Comparison of ENCODE assay signal across 12 mouse cellular contexts in genomic region chr11:88186078-88186946, GRCm38 (mm10). TPM values are rescaled to one million over a fixed set of nuclear protein-coding genes. Genes with fewer than 3 reads are reported as not detected.
DNase-seq lines count a peak whose midpoint lies in the region; ATAC-seq lines count a peak whose summit lies in the region.
"Had no signal": no experiment of that assay in that cellular context is flagged by ENCODE, and none has a peak within 500 bp of the region (broad histone marks: within the 10 kb centered on the region; RNA-seq: fewer than 3 reads in every experiment).

No protein-coding gene starts in this region.

- H3K9ac ChIP-seq in forebrain, embryonic 12.5 days, result no peak overlapping the region
- H3K9ac ChIP-seq in forebrain, embryonic 16.5 days (replicated peaks; ENCODE audit: low read depth, low read length), result no peak overlapping the region
- no peak overlapping the region for H3K9ac ChIP-seq in embryonic facial prominence, embryonic 11.5 days (replicated peaks; ENCODE audit: low read length)
- H3K9ac ChIP-seq in intestine, embryonic 16.5 days (ENCODE audit: low read depth, low read length), result peak overlapping the region; percentile 51
- peak overlapping the region; percentile 11; the same call in 1 of the 2 replicates for H3K9ac ChIP-seq in midbrain, embryonic 16.5 days (ENCODE audit: low read depth, low read length)
- H3K9ac ChIP-seq: liver, embryonic 15.5 days had no signal

- 61% methylated on average over 14 of the region's 14 CpGs for WGBS in forebrain, embryonic 12.5 days
- 69% methylated on average over 14 of the region's 14 CpGs for WGBS in forebrain, embryonic 16.5 days
- WGBS in embryonic facial prominence, embryonic 11.5 days, result 75% methylated on average over 14 of the region's 14 CpGs
- WGBS in intestine, embryonic 16.5 days, result 79% methylated on average over 14 of the region's 14 CpGs
- 41% methylated on average over 14 of the region's 14 CpGs for WGBS in midbrain, embryonic 16.5 days

- H3K27ac ChIP-seq in forebrain, embryonic 12.5 days, result peak overlapping the region; percentile 75
- no peak overlapping the region for H3K27ac ChIP-seq in forebrain, embryonic 16.5 days (ENCODE audit: low read length)
- 0 out of 2 replicates have a peak overlapping the region, but pooled peaks have one; percentile 1 for H3K27ac ChIP-seq in embryonic facial prominence, embryonic 11.5 days (replicated peaks; ENCODE audit: low read depth, low read length)
- H3K27ac ChIP-seq in intestine, embryonic 16.5 days (ENCODE audit: low read length), result peak overlapping the region; percentile 62
- H3K27ac ChIP-seq in midbrain, embryonic 16.5 days (ENCODE audit: low read length), result no peak overlapping the region
- H3K27ac ChIP-seq: liver, embryonic 15.5 days had no signal

- H3K36me3 ChIP-seq in forebrain, embryonic 12.5 days (replicated peaks), result peaks cover 22% of the 10 kb centered on the region
- H3K36me3 ChIP-seq in forebrain, embryonic 16.5 days (ENCODE audit: control insufficient read depth, insufficient read depth), result peaks cover 11% of the 10 kb centered on the region
- H3K36me3 ChIP-seq in embryonic facial prominence, embryonic 11.5 days (replicated peaks; ENCODE audit: control insufficient read depth, insufficient read depth, low read depth, low read length), result peaks cover 2% of the 10 kb centered on the region
- no peaks in the 10 kb centered on the region for H3K36me3 ChIP-seq in intestine, embryonic 16.5 days (ENCODE audit: control insufficient read depth, insufficient read depth, low read length)
- H3K36me3 ChIP-seq in midbrain, embryonic 16.5 days (ENCODE audit: control insufficient read depth, insufficient read depth, low read length), result peaks cover 17% of the 10 kb centered on the region
- H3K36me3 ChIP-seq: liver, embryonic 15.5 days had no signal

- DNase-seq in embryonic facial prominence, embryonic 11.5 days (ENCODE audit: low spot score), result no peak
- DNase-seq in right cerebral cortex, postnatal 4 days, result no peak
- no peak for DNase-seq in left cerebral cortex, postnatal 25 days (ENCODE audit: low spot score in 2 of 2)
- DNase-seq in right cerebral cortex, postnatal 14 days, result no peak
- DNase-seq: B cell, adult 2 months; cerebellum, postnatal 10 days; heart, postnatal 10 days had no signal

- no peak for ATAC-seq in forebrain, embryonic 12.5 days (ENCODE audit: low FRiP score)
- no peak for ATAC-seq in forebrain, embryonic 16.5 days
- ATAC-seq in embryonic facial prominence, embryonic 11.5 days (replicated peaks; ENCODE audit: insufficient number of reproducible peaks, low FRiP score, low TSS enrichment, low read depth), result no peak
- ATAC-seq in intestine, embryonic 16.5 days, result no peak
- no peak for ATAC-seq in midbrain, embryonic 16.5 days

- H3K4me3 ChIP-seq in forebrain, embryonic 12.5 days (replicated peaks), result no peak overlapping the region
- no peak overlapping the region for H3K4me3 ChIP-seq in forebrain, embryonic 16.5 days (replicated peaks; ENCODE audit: low read length)
- H3K4me3 ChIP-seq in embryonic facial prominence, embryonic 11.5 days (ENCODE audit: low read depth, low read length), result no peak overlapping the region
- H3K4me3 ChIP-seq in intestine, embryonic 16.5 days (ENCODE audit: low read length), result no peak overlapping the region
- no peak overlapping the region for H3K4me3 ChIP-seq in midbrain, embryonic 16.5 days (ENCODE audit: low read depth, low read length)
- H3K4me3 ChIP-seq: liver, embryonic 15.5 days had no signal

- peaks cover 34% of the 10 kb centered on the region for H3K4me1 ChIP-seq in forebrain, embryonic 12.5 days
- peaks cover 20% of the 10 kb centered on the region for H3K4me1 ChIP-seq in forebrain, embryonic 16.5 days (replicated peaks; ENCODE audit: control insufficient read depth, insufficient read depth, low read length)
- H3K4me1 ChIP-seq in embryonic facial prominence, embryonic 11.5 days (ENCODE audit: control insufficient read depth, insufficient read depth, low read length), result peaks cover 10% of the 10 kb centered on the region
- H3K4me1 ChIP-seq in intestine, embryonic 16.5 days (ENCODE audit: control insufficient read depth, insufficient read depth, low read length), result peaks cover 28% of the 10 kb centered on the region
- peaks cover 16% of the 10 kb centered on the region for H3K4me1 ChIP-seq in midbrain, embryonic 16.5 days (ENCODE audit: control insufficient read depth, insufficient read depth, low read length)

- H3K9me3 ChIP-seq in forebrain, embryonic 12.5 days, result no peaks in the 10 kb centered on the region
- no peaks in the 10 kb centered on the region for H3K9me3 ChIP-seq in forebrain, embryonic 16.5 days (ENCODE audit: control insufficient read depth, low read length)
- H3K9me3 ChIP-seq in embryonic facial prominence, embryonic 11.5 days (replicated peaks; ENCODE audit: control insufficient read depth, low read length), result no peaks in the 10 kb centered on the region
- H3K9me3 ChIP-seq in intestine, embryonic 16.5 days (ENCODE audit: control insufficient read depth, low read length), result no peaks in the 10 kb centered on the region
- H3K9me3 ChIP-seq in midbrain, embryonic 16.5 days (replicated peaks; ENCODE audit: control insufficient read depth, low read length, poor library complexity, severe bottlenecking), result no peaks in the 10 kb centered on the region
- H3K9me3 ChIP-seq: liver, embryonic 15.5 days had no signal

- intact Hi-C loops in left cerebral cortex, postnatal 25 days (cut with DNase I), result no loop called here

- H3K4me2 ChIP-seq in forebrain, embryonic 12.5 days, result no peak overlapping the region
- H3K4me2 ChIP-seq in forebrain, embryonic 16.5 days (ENCODE audit: low read length), result no peak overlapping the region
- H3K4me2 ChIP-seq in embryonic facial prominence, embryonic 11.5 days (ENCODE audit: low read depth, low read length), result no peak overlapping the region
- no peak overlapping the region for H3K4me2 ChIP-seq in intestine, embryonic 16.5 days (ENCODE audit: low read depth, low read length)
- H3K4me2 ChIP-seq in midbrain, embryonic 16.5 days (ENCODE audit: low read length), result no peak overlapping the region

- H3K27me3 ChIP-seq in forebrain, embryonic 12.5 days, result peaks cover 13% of the 10 kb centered on the region
- H3K27me3 ChIP-seq in forebrain, embryonic 16.5 days (replicated peaks; ENCODE audit: control insufficient read depth, insufficient read depth, low read length), result no peaks in the 10 kb centered on the region
- no peaks in the 10 kb centered on the region for H3K27me3 ChIP-seq in embryonic facial prominence, embryonic 11.5 days (ENCODE audit: control insufficient read depth, insufficient read depth, low read length)
- H3K27me3 ChIP-seq in intestine, embryonic 16.5 days (replicated peaks; ENCODE audit: control insufficient read depth, insufficient read depth, low read length), result peaks cover under 1% of the 10 kb centered on the region; the same call in 1 of the 2 replicates
- H3K27me3 ChIP-seq in midbrain, embryonic 16.5 days (ENCODE audit: control insufficient read depth, insufficient read depth, low read depth, low read length), result peaks cover 3% of the 10 kb centered on the region; the same call in 1 of the 2 replicates

RNA-seq across cellular contexts. Expression of gene Mrps23, which starts 17.9 kb away (rescaled TPM):
- polyA plus RNA-seq in forebrain, embryonic 12.5 days (2016; fragmentation: Nextera tagmentation; extraction: Ambion mirVana), result 62.0 and 67.5 TPM in 2 replicates
- polyA plus RNA-seq in forebrain, embryonic 16.5 days (2015; fragmentation: Nextera tagmentation; extraction: Ambion mirVana), result 64.9 and 68.8 TPM in 2 replicates
- 70.6 and 83.8 TPM in 2 replicates for polyA plus RNA-seq in embryonic facial prominence, embryonic 11.5 days (2014; fragmentation: Nextera tagmentation; extraction: Ambion mirVana)
- polyA plus RNA-seq in intestine, embryonic 16.5 days (2015; fragmentation: Nextera tagmentation; extraction: Ambion mirVana), result 56.3 and 63.9 TPM in 2 replicates
- 65.4 and 66.9 TPM in 2 replicates for polyA plus RNA-seq in midbrain, embryonic 16.5 days (2015; fragmentation: Nextera tagmentation; extraction: Ambion mirVana)
- 10 to 100 TPM; 73.6 to 74.5 TPM for total RNA-seq in left cerebral cortex, postnatal 25 days (2021)

Comparison
In these comparisons a context has a peak if more than half of its experiments do, and no peak if none do; other contexts are left out.
1. H3K27ac ChIP-seq: peak in forebrain, embryonic 12.5 days (single experiment), embryonic facial prominence, embryonic 11.5 days (single experiment) and intestine, embryonic 16.5 days (single experiment); none in forebrain, embryonic 16.5 days (single experiment) and midbrain, embryonic 16.5 days (single experiment).
2. H3K9ac ChIP-seq: peak in intestine, embryonic 16.5 days (single experiment) and midbrain, embryonic 16.5 days (single experiment); none in forebrain, embryonic 12.5 days (single experiment), forebrain, embryonic 16.5 days (single experiment) and embryonic facial prominence, embryonic 11.5 days (single experiment).